Mouse (Mus musculus) kidney, adult 2 months (tissue): ENCODE results near the gene Bmp8b.

Experiments
- CTCF ChIP-seq: fragments of 200-500 bp; conservative IDR thresholded peaks from 2 replicates; pipeline ENCODE4 v1.5.1; 2011; ENCODE audit warnings: low read depth, mild to moderate bottlenecking, control low read depth, low read length, moderate library complexity, mixed read lengths; ENCODE audit not compliant: insufficient read depth, insufficient read length
- POLR2A ChIP-seq: fragments of 200-500 bp; IDR thresholded peaks from one replicate; pipeline ENCODE4 v1.6.1; 2011; ENCODE audit warnings: low read depth, low read length, control low read depth

- TF ChIP-seq CTCF (no peak), POLR2A (no peak)
Measured at GRCm38 (mm10) chr4:123068646-123069045, 36.3 kb upstream of the Bmp8b start.
